Mouse (Mus musculus): Measurements from ENCODE around the gene Atcay. TPM values are rescaled to one million over a fixed set of nuclear protein-coding genes. Genes with fewer than 3 reads are reported as not detected.

Gene Atcay
- total and polyA plus RNA-seq, 3 experiments, result 0.06 to 0.08 TPM; not detected in 1

Other genes with a start within 250 kb of the Atcay start
Only the 20 nearest of the 31 such genes appear.
- gene Creb3l3, start 132.0 kb downstream of the Atcay start, total RNA-seq (2012; rRNA removed), result not detected in 2 replicates
- not detected in 2 replicates for gene Creb3l3, start 132.0 kb downstream of the Atcay start, total RNA-seq (2014; rRNA removed)
- 0.13 TPM in 1 of 2 replicates, not detected in the other for gene Creb3l3, start 132.0 kb downstream of the Atcay start, polyA plus RNA-seq (2012; ENCODE audit: insufficient read length, low read depth)
- gene Map2k2, start 124.9 kb downstream of the Atcay start, total RNA-seq (2012; rRNA removed), result 127 and 146 TPM in 2 replicates
- 67.2 and 79.2 TPM in 2 replicates for gene Map2k2, start 124.9 kb downstream of the Atcay start, total RNA-seq (2014; rRNA removed)
- gene Map2k2, start 124.9 kb downstream of the Atcay start, polyA plus RNA-seq (2012; ENCODE audit: insufficient read length, low read depth), result 120 and 130 TPM in 2 replicates
- gene Zbtb7a, start 95.6 kb downstream of the Atcay start, total RNA-seq (2012; rRNA removed), result 15.3 and 18.2 TPM in 2 replicates
- gene Zbtb7a, start 95.6 kb downstream of the Atcay start, total RNA-seq (2014; rRNA removed), result 3.0 TPM in 2 replicates
- 20.1 and 21.3 TPM in 2 replicates for gene Zbtb7a, start 95.6 kb downstream of the Atcay start, polyA plus RNA-seq (2012; ENCODE audit: insufficient read length, low read depth)
- 24.3 and 26.6 TPM in 2 replicates for gene Pias4, start 62.9 kb downstream of the Atcay start, total RNA-seq (2012; rRNA removed)
- 13.6 and 15.3 TPM in 2 replicates for gene Pias4, start 62.9 kb downstream of the Atcay start, total RNA-seq (2014; rRNA removed)
- 26.5 and 33.5 TPM in 2 replicates for gene Pias4, start 62.9 kb downstream of the Atcay start, polyA plus RNA-seq (2012; ENCODE audit: insufficient read length, low read depth)
- 3,382 and 4,660 TPM in 2 replicates for gene Eef2, start 54.2 kb downstream of the Atcay start, total RNA-seq (2012; rRNA removed)
- 1,528 and 1,752 TPM in 2 replicates for gene Eef2, start 54.2 kb downstream of the Atcay start, total RNA-seq (2014; rRNA removed)
- gene Eef2, start 54.2 kb downstream of the Atcay start, polyA plus RNA-seq (2012; ENCODE audit: insufficient read length, low read depth), result 2,532 and 2,649 TPM in 2 replicates
- 43.9 and 46.2 TPM in 2 replicates for gene Dapk3, start 47.8 kb downstream of the Atcay start, total RNA-seq (2012; rRNA removed)
- 25.4 and 27.5 TPM in 2 replicates for gene Dapk3, start 47.8 kb downstream of the Atcay start, total RNA-seq (2014; rRNA removed)
- 39.5 and 44.5 TPM in 2 replicates for gene Dapk3, start 47.8 kb downstream of the Atcay start, polyA plus RNA-seq (2012; ENCODE audit: insufficient read length, low read depth)
- 0.29 TPM in 1 of 2 replicates, not detected in the other for gene 4930442H23Rik, start 47.0 kb downstream of the Atcay start, total RNA-seq (2012; rRNA removed)
- not detected in 2 replicates for gene 4930442H23Rik, start 47.0 kb downstream of the Atcay start, total RNA-seq (2014; rRNA removed)
- gene 4930442H23Rik, start 47.0 kb downstream of the Atcay start, polyA plus RNA-seq (2012; ENCODE audit: insufficient read length, low read depth), result 0.27 and 0.35 TPM in 2 replicates
- 0.08 TPM in 1 of 2 replicates, not detected in the other for gene Nmrk2, start 28.8 kb downstream of the Atcay start, total RNA-seq (2012; rRNA removed)
- not detected in 2 replicates for gene Nmrk2, start 28.8 kb downstream of the Atcay start, total RNA-seq (2014; rRNA removed)
- gene Nmrk2, start 28.8 kb downstream of the Atcay start, polyA plus RNA-seq (2012; ENCODE audit: insufficient read length, low read depth), result not detected in 2 replicates
- gene Zfr2, start 2.3 kb upstream of the Atcay start, total RNA-seq (2012; rRNA removed), result 5.5 and 13.5 TPM in 2 replicates
- 1.0 and 1.2 TPM in 2 replicates for gene Zfr2, start 2.3 kb upstream of the Atcay start, total RNA-seq (2014; rRNA removed)
- 2.4 and 2.7 TPM in 2 replicates for gene Zfr2, start 2.3 kb upstream of the Atcay start, polyA plus RNA-seq (2012; ENCODE audit: insufficient read length, low read depth)
- 2.9 and 3.9 TPM in 2 replicates for gene Matk, start 22.1 kb upstream of the Atcay start, total RNA-seq (2012; rRNA removed)
- 4.9 and 5.2 TPM in 2 replicates for gene Matk, start 22.1 kb upstream of the Atcay start, total RNA-seq (2014; rRNA removed)
- 2.1 and 2.5 TPM in 2 replicates for gene Matk, start 22.1 kb upstream of the Atcay start, polyA plus RNA-seq (2012; ENCODE audit: insufficient read length, low read depth)
- gene Mrpl54, start 36.1 kb upstream of the Atcay start, total RNA-seq (2012; rRNA removed), result 128 and 140 TPM in 2 replicates
- gene Mrpl54, start 36.1 kb upstream of the Atcay start, total RNA-seq (2014; rRNA removed), result 131 and 167 TPM in 2 replicates
- 104 and 120 TPM in 2 replicates for gene Mrpl54, start 36.1 kb upstream of the Atcay start, polyA plus RNA-seq (2012; ENCODE audit: insufficient read length, low read depth)
- 104 and 149 TPM in 2 replicates for gene Apba3, start 36.1 kb upstream of the Atcay start, total RNA-seq (2012; rRNA removed)
- gene Apba3, start 36.1 kb upstream of the Atcay start, total RNA-seq (2014; rRNA removed), result 40.2 and 43.4 TPM in 2 replicates
- 43.2 and 47.4 TPM in 2 replicates for gene Apba3, start 36.1 kb upstream of the Atcay start, polyA plus RNA-seq (2012; ENCODE audit: insufficient read length, low read depth)
- gene Tjp3, start 60.7 kb upstream of the Atcay start, total RNA-seq (2012; rRNA removed), result 4.8 and 7.2 TPM in 2 replicates
- gene Tjp3, start 60.7 kb upstream of the Atcay start, total RNA-seq (2014; rRNA removed), result 0.42 TPM in 1 of 2 replicates, not detected in the other
- 0.76 and 0.97 TPM in 2 replicates for gene Tjp3, start 60.7 kb upstream of the Atcay start, polyA plus RNA-seq (2012; ENCODE audit: insufficient read length, low read depth)
- gene Pip5k1c, start 62.1 kb upstream of the Atcay start, total RNA-seq (2012; rRNA removed), result 12.6 and 17.9 TPM in 2 replicates
- gene Pip5k1c, start 62.1 kb upstream of the Atcay start, total RNA-seq (2014; rRNA removed), result 11.4 and 11.7 TPM in 2 replicates
- 46.7 and 51.4 TPM in 2 replicates for gene Pip5k1c, start 62.1 kb upstream of the Atcay start, polyA plus RNA-seq (2012; ENCODE audit: insufficient read length, low read depth)
- gene Cactin, start 90.3 kb upstream of the Atcay start, total RNA-seq (2012; rRNA removed), result 34.6 and 39.7 TPM in 2 replicates
- 19.9 and 21.4 TPM in 2 replicates for gene Cactin, start 90.3 kb upstream of the Atcay start, total RNA-seq (2014; rRNA removed)
- gene Cactin, start 90.3 kb upstream of the Atcay start, polyA plus RNA-seq (2012; ENCODE audit: insufficient read length, low read depth), result 39.3 and 39.5 TPM in 2 replicates
- 0.13 and 0.21 TPM in 2 replicates for gene Tbxa2r, start 97.9 kb upstream of the Atcay start, total RNA-seq (2012; rRNA removed)
- gene Tbxa2r, start 97.9 kb upstream of the Atcay start, total RNA-seq (2014; rRNA removed), result 0.12 TPM in 1 of 2 replicates, not detected in the other
- gene Tbxa2r, start 97.9 kb upstream of the Atcay start, polyA plus RNA-seq (2012; ENCODE audit: insufficient read length, low read depth), result 0.23 and 0.30 TPM in 2 replicates
- 0.04 and 0.08 TPM in 2 replicates for gene Gipc3, start 112.4 kb upstream of the Atcay start, total RNA-seq (2012; rRNA removed)
- gene Gipc3, start 112.4 kb upstream of the Atcay start, total RNA-seq (2014; rRNA removed), result not detected in 2 replicates
- 0.09 TPM in 1 of 2 replicates, not detected in the other for gene Gipc3, start 112.4 kb upstream of the Atcay start, polyA plus RNA-seq (2012; ENCODE audit: insufficient read length, low read depth)
- gene Hmg20b, start 119.6 kb upstream of the Atcay start, total RNA-seq (2012; rRNA removed), result 17.0 and 18.7 TPM in 2 replicates
- gene Hmg20b, start 119.6 kb upstream of the Atcay start, total RNA-seq (2014; rRNA removed), result 7.4 and 7.9 TPM in 2 replicates
- 37.3 and 39.6 TPM in 2 replicates for gene Hmg20b, start 119.6 kb upstream of the Atcay start, polyA plus RNA-seq (2012; ENCODE audit: insufficient read length, low read depth)
- 9.5 and 12.9 TPM in 2 replicates for gene Mfsd12, start 126.7 kb upstream of the Atcay start, total RNA-seq (2012; rRNA removed)
- gene Mfsd12, start 126.7 kb upstream of the Atcay start, total RNA-seq (2014; rRNA removed), result 4.0 and 5.2 TPM in 2 replicates
- gene Mfsd12, start 126.7 kb upstream of the Atcay start, polyA plus RNA-seq (2012; ENCODE audit: insufficient read length, low read depth), result 7.4 and 8.7 TPM in 2 replicates
- 5.2 and 7.2 TPM in 2 replicates for gene 4930404N11Rik, start 135.0 kb upstream of the Atcay start, total RNA-seq (2012; rRNA removed)
- gene 4930404N11Rik, start 135.0 kb upstream of the Atcay start, total RNA-seq (2014; rRNA removed), result 0.23 TPM in 1 of 2 replicates, not detected in the other
- gene 4930404N11Rik, start 135.0 kb upstream of the Atcay start, polyA plus RNA-seq (2012; ENCODE audit: insufficient read length, low read depth), result 2.2 and 2.7 TPM in 2 replicates

Data from CH12.LX (cell line).